Mouse (Mus musculus) embryonic facial prominence, embryonic 14.5 days (tissue): ENCODE data around the gene Arf6. TPM values are rescaled to one million over a fixed set of nuclear protein-coding genes. Genes with fewer than 3 reads are reported as not detected.

Experiments
- ATAC-seq: fragments of 200-750 bp; cut with Nextera tagmentation; 2 replicates; pipeline ENCODE4 v1.8.0; 2017; ENCODE audit warnings: low read depth, moderate number of reproducible peaks, moderate TSS enrichment
- DNase-seq: peaks from one replicate; pipeline ENCODE4 v3.0.0-alpha.2; 2015; ENCODE audit warnings: low spot score
- H3K27ac ChIP-seq: fragments of 300-500 bp; sonication (generic); replicated peaks from 2 replicates; pipeline ENCODE4 v1.5.1; 2014; ENCODE audit warnings: low read depth, mild to moderate bottlenecking, low read length, moderate library complexity
- H3K27me3 ChIP-seq: fragments of 300-500 bp; sonication (generic); replicated peaks from 2 replicates; pipeline ENCODE4 v1.6.1; 2014; ENCODE audit warnings: low read length; ENCODE audit not compliant: control insufficient read depth, insufficient read depth
- H3K36me3 ChIP-seq: fragments of 300-500 bp; sonication (generic); 2 replicates; pipeline ENCODE4 v1.6.1; 2014; ENCODE audit warnings: low read length, mixed read lengths; ENCODE audit not compliant: control insufficient read depth, insufficient read depth
- H3K4me1 ChIP-seq: fragments of 300-500 bp; sonication (generic); 2 replicates; pipeline ENCODE4 v1.6.1; 2014; ENCODE audit warnings: antibody characterized with exemption, low read length; ENCODE audit not compliant: control insufficient read depth, insufficient read depth
- H3K4me2 ChIP-seq: fragments of 300-500 bp; sonication (generic); 2 replicates; pipeline ENCODE4 v1.6.1; 2014; ENCODE audit warnings: low read depth, mild to moderate bottlenecking, low read length, moderate library complexity, mixed read lengths
- H3K4me3 ChIP-seq: fragments of 300-500 bp; sonication (generic); 2 replicates; pipeline ENCODE4 v1.5.1; 2014; ENCODE audit warnings: low read depth, mild to moderate bottlenecking, low read length
- H3K9ac ChIP-seq: fragments of 300-500 bp; sonication (generic); 2 replicates; pipeline ENCODE4 v1.6.1; 2014; ENCODE audit warnings: low read depth, mild to moderate bottlenecking, low read length, moderate library complexity, mixed read lengths
- H3K9me3 ChIP-seq: fragments of 300-500 bp; sonication (generic); 2 replicates; pipeline ENCODE4 v1.6.1; 2016; ENCODE audit warnings: low read length; ENCODE audit not compliant: control insufficient read depth
- WGBS: fragments of 180-500 bp; shearing (Covaris S2); extraction: QIAGEN DNeasy Blood & Tissue Kit; methylation state at CpG from one replicate; pipeline ENCODE4 v1.1.7; 2014; 5-methylcytosine and 5-hydroxymethylcytosine counted together
- polyA plus RNA-seq: library from polyadenylated mRNA; unstranded; fragments of >200 nt; fragmentation: Nextera tagmentation; extraction: Ambion mirVana; gene quantifications from 2 replicates; pipeline ENCODE4 v1.2.1, GENCODE M21; 2014

The Arf6 gene
- polyA plus RNA-seq, 1 experiment from 2014 or later: 66.7 TPM

GRCm38 (mm10) chr12:69393076-69393475 lies 21.1 kb downstream of the Arf6 start:
- no peak overlapping the region for H3K4me2 ChIP-seq
- no peak for DNase-seq
- 71% methylated on average over 10 of the region's 10 CpGs for WGBS
- no peak overlapping the region for H3K4me3 ChIP-seq
- H3K9me3 ChIP-seq: no peaks in the 10 kb centered on the region
- no peaks in the 10 kb centered on the region for H3K4me1 ChIP-seq
- no peak overlapping the region for H3K27ac ChIP-seq
- H3K36me3 ChIP-seq: no peaks in the 10 kb centered on the region
- H3K9ac ChIP-seq: no peak overlapping the region
- H3K27me3 ChIP-seq: no peaks in the 10 kb centered on the region
- no peak for ATAC-seq

GRCm38 (mm10) chr12:69394456-69394855 lies 22.5 kb downstream of the Arf6 start:
- H3K9me3 ChIP-seq: no peaks in the 10 kb centered on the region
- no peaks in the 10 kb centered on the region for H3K27me3 ChIP-seq
- no peaks in the 10 kb centered on the region for H3K36me3 ChIP-seq
- H3K27ac ChIP-seq: no peak overlapping the region
- H3K4me3 ChIP-seq: no peak overlapping the region
- WGBS: 79% methylated on average over 6 of the region's 6 CpGs
- H3K4me2 ChIP-seq: no peak overlapping the region
- DNase-seq (no peak), ATAC-seq (no peak)
- H3K4me1 ChIP-seq: no peaks in the 10 kb centered on the region
- H3K9ac ChIP-seq: no peak overlapping the region

GRCm38 (mm10) chr12:69400367-69400766 lies 28.4 kb downstream of the Arf6 start:
- Histone ChIP-seq H3K4me1 (no peaks in the 10 kb centered on the region), H3K36me3 (no peaks in the 10 kb centered on the region), H3K27ac (no peak overlapping the region), H3K9me3 (no peaks in the 10 kb centered on the region), H3K4me3 (no peak overlapping the region), H3K4me2 (no peak overlapping the region), H3K9ac (no peak overlapping the region), H3K27me3 (no peaks in the 10 kb centered on the region)
- no peak for DNase-seq
- ATAC-seq: no peak
- 79% methylated on average over 4 of the region's 4 CpGs for WGBS

- no peak overlapping the region for H3K27ac ChIP-seq
- ATAC-seq (no peak), DNase-seq (no peak)
- H3K4me2 ChIP-seq: no peak overlapping the region
- H3K4me3 ChIP-seq: no peak overlapping the region
- WGBS: 25% methylated on average over 2 of the region's 2 CpGs
- H3K4me1 ChIP-seq: no peaks in the 10 kb centered on the region
- no peaks in the 10 kb centered on the region for H3K9me3 ChIP-seq
- no peak overlapping the region for H3K9ac ChIP-seq
- no peaks in the 10 kb centered on the region for H3K36me3 ChIP-seq
- no peaks in the 10 kb centered on the region for H3K27me3 ChIP-seq
Observed at GRCm38 (mm10) chr12:69400871-69401286, 28.9 kb downstream of the Arf6 start.

GRCm38 (mm10) chr12:69402100-69402499 lies 30.1 kb downstream of the Arf6 start:
- no peak overlapping the region for H3K4me2 ChIP-seq
- H3K4me3 ChIP-seq: no peak overlapping the region
- H3K27ac ChIP-seq: no peak overlapping the region; the same call in 1 of the 2 replicates
- no peak for ATAC-seq
- no peaks in the 10 kb centered on the region for H3K9me3 ChIP-seq
- no peaks in the 10 kb centered on the region for H3K4me1 ChIP-seq
- H3K36me3 ChIP-seq: no peaks in the 10 kb centered on the region
- H3K27me3 ChIP-seq: no peaks in the 10 kb centered on the region
- no peak overlapping the region for H3K9ac ChIP-seq
- DNase-seq: peak; percentile 59
- 38% methylated on average over 9 of the region's 9 CpGs for WGBS

GRCm38 (mm10) chr12:69402594-69403167 lies 30.7 kb downstream of the Arf6 start:
- WGBS: 84% methylated on average over 13 of the region's 13 CpGs
- Histone ChIP-seq H3K4me3 (no peak overlapping the region), H3K27me3 (no peaks in the 10 kb centered on the region)

GRCm38 (mm10) chr12:69410767-69411166 lies 38.8 kb downstream of the Arf6 start:
- no peaks in the 10 kb centered on the region for H3K9me3 ChIP-seq
- 51% methylated on average over 5 of the region's 5 CpGs for WGBS
- no peaks in the 10 kb centered on the region for H3K27me3 ChIP-seq
- H3K27ac ChIP-seq: no peak overlapping the region
- H3K4me1 ChIP-seq: no peaks in the 10 kb centered on the region; the same call in 1 of the 2 replicates
- no peak overlapping the region for H3K4me3 ChIP-seq
- DNase-seq (peak; percentile 49), ATAC-seq (no peak)
- 0 out of 2 replicates have a peak overlapping the region, but pooled peaks have one; percentile 19 for H3K9ac ChIP-seq
- H3K4me2 ChIP-seq: no peak overlapping the region
- no peaks in the 10 kb centered on the region for H3K36me3 ChIP-seq

More at GRCm38 (mm10) chr12:69402594-69403167, 30.7 kb downstream of the Arf6 start:
- no peak for DNase-seq
- Histone ChIP-seq H3K9ac (no peak overlapping the region), H3K4me2 (no peak overlapping the region), H3K27ac (no peak overlapping the region), H3K9me3 (no peaks in the 10 kb centered on the region), H3K4me1 (no peaks in the 10 kb centered on the region), H3K36me3 (no peaks in the 10 kb centered on the region)
- ATAC-seq: no peak

- 50% methylated on average over 4 of the region's 4 CpGs for WGBS
- no peak overlapping the region for H3K4me2 ChIP-seq
- no peak overlapping the region for H3K9ac ChIP-seq
- H3K9me3 ChIP-seq: no peaks in the 10 kb centered on the region
- DNase-seq (no peak), ATAC-seq (no peak)
- no peaks in the 10 kb centered on the region for H3K36me3 ChIP-seq
- H3K4me1 ChIP-seq: no peaks in the 10 kb centered on the region; the same call in 1 of the 2 replicates
- no peaks in the 10 kb centered on the region for H3K27me3 ChIP-seq
- no peak overlapping the region for H3K27ac ChIP-seq
- no peak overlapping the region for H3K4me3 ChIP-seq
Observed at GRCm38 (mm10) chr12:69411936-69412335, 40.0 kb downstream of the Arf6 start.

- no peak overlapping the region for H3K4me2 ChIP-seq
- DNase-seq (no peak), ATAC-seq (no peak)
- no peak overlapping the region for H3K4me3 ChIP-seq
- no peak overlapping the region for H3K9ac ChIP-seq
- H3K27me3 ChIP-seq: no peaks in the 10 kb centered on the region
- no peaks in the 10 kb centered on the region for H3K9me3 ChIP-seq
- peaks cover 4% of the 10 kb centered on the region; the same call in 1 of the 2 replicates for H3K4me1 ChIP-seq
- H3K36me3 ChIP-seq: no peaks in the 10 kb centered on the region
- H3K27ac ChIP-seq: no peak overlapping the region
- 71% methylated on average over 3 of the region's 3 CpGs for WGBS
Observed at GRCm38 (mm10) chr12:69413303-69413702, 41.4 kb downstream of the Arf6 start.
